Mouse (Mus musculus) naive thymus-derived CD4-positive, alpha-beta T cell, adult 2 months (primary cell): Measurements from ENCODE around the gene Jam3.
"Not testable (repeated sequence)": the region's sequence is repeated elsewhere in the genome, so short reads cannot be mapped to it uniquely, and the experiment has no call there.

Experiments used
- DNase-seq: peaks from one replicate; pipeline ENCODE4 v3.0.0-alpha.2; 2011; ENCODE audit warnings: low read depth

Gene Jam3

DNA sequence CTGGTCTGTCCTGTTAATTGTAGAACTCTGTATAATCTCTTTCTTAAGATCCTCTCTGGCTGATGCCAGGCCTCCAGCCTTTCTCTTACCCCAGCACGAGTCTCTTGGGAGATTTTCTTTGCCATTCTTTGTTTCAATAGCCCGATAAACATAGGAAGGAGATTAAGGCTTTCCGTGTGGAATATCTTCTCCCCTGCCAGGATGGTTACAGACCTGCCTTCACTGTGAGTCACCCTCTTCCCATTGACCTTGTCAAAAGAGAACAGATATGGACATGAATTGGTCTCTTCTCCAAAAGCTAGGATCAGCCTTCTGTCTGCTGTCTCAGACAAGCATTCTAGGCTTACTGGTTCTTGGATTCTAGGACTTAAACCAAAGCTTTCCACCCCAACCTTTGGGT is 15.5 kb upstream of the Jam3 start:
- DNase-seq, result no peak

DNA sequence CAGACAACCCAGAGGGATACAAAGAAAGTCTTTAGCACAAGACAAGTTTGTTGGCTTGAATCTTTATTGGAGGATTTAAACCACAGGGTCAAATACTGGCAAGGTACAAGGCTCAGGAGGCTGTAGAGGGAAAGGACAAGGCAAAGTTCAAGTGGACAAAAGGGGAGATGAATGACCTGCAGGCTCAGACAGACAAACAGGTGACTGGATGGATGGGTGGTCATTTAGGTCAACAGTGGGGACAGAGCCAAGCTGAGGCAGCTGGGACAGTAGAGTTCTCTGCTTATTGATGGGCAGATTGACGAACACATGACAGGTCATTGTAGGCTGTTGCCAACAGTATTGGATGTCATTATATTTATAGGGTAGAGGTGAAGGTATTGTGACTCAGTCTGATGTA is 11.8 kb upstream of the Jam3 start:
- DNase-seq, result no peak

DNA sequence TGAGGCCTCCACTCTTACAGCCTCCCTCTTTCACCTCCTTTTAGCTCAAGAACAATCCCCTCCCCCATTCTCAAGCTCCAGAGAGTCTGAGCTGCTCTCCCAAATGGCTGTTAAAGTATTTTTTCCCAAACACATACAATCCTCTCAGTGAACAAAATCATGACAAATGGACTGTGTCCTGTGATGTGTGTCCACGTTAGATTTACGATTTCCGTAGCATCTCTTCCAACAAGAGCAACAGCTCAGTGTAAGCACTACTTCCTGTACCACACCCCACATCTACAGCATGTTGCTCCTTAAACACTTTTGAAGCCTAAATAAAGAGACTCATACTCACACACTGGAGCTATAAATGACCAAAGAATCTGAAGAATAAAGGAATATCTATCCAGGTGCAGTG is 10.4 kb upstream of the Jam3 start:
- no peak for DNase-seq

DNA sequence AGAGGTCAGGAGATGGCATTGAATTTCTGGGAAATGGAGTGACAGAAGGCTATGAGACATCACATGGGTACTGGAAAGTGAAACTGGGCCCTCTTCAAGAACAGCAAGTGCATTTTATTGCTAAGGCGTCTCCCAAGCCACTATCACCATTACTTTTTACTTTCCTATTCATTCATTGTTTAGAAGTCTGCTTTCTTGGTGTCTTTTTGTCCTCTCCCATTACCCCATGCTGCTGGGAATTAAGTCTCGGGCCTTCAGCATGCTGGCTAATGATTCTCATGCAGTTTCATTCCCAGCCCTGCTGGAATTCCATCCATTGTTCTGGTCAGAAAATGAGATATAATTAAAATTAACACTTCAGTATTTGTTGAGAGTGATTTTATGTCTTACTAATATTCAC is 9.7 kb upstream of the Jam3 start:
- DNase-seq, result no peak

DNA sequence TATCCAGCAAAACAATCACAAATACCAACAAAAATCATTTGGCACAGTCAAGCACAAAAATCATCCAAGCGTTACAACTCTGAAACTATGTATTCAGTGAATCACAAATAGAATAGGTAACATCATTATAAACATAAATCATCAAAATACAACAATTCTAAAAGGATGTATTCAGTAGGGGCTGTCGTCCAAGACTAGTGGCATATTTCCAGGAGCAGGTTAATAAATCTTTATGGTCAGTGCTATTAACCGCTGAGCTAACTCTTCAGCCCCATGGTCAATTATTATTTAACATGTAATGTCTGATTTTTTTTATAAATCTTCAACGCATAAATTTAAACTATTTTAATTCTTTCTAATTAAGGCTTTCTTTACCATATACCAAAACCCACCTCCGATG is 8.4 kb upstream of the Jam3 start:
- DNase-seq, result not testable (repeated sequence)

DNA sequence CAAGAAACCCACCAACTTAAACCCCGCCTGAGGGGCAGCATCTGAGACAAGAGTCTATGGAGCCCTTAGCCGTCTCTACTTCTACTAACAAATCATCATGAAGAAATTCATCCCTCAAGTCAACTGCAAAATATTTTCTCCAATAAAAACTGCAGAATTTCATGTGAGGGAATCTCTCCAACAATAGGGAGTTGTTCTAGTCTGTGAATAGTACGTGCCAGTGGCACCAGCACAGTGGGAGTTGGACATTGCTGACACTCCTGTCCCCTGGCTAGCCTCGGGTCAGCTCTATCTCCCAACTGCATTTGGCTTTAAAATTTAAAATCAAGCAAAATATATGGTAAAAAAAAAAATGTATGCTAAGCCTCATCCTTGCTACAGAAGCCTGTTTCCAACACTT is 1.4 kb downstream of the Jam3 start:
- DNase-seq, result no peak

DNA sequence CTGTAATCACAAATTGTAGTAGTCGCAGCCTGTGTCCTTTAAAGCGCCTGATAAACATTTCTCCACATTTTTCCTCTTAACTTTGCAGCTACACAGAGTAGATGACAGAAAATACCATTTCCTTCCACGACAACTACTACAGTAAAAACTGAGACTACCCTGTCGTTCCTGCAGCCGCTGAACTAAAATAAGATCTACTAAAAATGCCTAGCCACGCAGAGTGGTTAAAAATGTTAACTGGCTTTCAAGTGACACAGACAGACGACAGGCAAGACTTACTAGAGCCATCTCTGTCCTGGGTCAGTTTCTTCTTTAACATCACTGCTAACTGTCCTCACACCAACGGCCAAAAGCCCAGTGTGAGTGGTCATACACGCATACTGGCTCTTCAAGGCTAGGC is 5.4 kb downstream of the Jam3 start:
- no peak for DNase-seq

DNA sequence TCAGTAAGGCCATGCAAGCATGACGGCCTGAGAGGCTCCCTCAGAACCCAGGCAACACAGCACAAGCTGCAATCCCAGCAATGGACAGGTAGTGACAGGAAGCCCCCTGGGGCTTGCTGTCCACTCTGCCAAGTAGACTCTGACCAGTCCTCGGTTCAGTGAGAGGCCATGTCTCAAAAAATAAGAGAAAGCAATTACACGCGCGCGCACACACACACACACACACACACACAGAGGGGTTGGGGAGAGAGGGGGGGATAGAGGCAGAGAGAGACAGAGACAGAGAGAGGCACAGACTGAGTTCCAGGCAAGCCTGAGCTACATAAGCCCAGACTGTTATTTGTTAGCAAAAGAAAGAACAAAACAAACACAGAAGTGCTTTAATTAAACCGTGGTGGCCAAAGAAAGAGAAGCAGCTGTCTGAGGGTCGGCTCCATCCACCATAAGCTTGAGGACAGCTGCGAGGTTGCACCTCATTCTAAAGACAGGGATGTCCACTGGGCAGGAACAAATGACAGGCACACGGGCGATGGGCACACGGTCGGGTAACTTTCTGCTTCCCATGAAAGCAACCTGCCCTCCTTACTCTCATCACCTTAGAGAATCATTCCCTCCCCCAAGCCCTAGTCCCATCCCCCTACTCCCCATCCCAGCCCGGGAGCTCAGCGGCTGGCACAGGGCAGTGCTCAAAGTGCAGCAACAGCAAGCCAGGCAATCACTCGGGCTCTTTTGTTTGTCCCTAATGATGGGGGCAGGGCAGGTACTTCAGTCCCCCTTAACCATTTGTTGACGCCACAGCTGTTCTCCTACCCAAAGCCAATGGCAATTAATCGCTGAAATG is 6.4 kb downstream of the Jam3 start:
- DNase-seq, result no peak

DNA sequence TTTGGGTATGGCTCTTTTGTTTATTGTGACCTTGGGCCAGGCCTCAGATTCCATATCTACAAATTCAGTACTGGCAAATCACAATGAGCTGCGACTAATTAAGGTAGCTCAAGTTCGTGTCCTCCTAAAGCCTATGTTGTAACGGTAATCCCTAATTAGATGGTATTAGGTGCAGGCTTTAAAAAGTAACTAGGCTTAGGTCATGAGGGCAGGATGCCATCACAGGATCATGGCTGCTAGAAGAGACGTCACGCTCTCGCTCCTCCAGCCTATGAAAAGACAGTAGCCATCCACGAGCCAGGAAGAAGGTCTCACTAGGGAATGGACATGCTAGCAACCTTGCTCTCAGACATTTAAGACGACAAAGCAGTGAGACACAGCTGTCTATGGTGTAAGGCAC is 7.3 kb downstream of the Jam3 start:
- no peak for DNase-seq

DNA sequence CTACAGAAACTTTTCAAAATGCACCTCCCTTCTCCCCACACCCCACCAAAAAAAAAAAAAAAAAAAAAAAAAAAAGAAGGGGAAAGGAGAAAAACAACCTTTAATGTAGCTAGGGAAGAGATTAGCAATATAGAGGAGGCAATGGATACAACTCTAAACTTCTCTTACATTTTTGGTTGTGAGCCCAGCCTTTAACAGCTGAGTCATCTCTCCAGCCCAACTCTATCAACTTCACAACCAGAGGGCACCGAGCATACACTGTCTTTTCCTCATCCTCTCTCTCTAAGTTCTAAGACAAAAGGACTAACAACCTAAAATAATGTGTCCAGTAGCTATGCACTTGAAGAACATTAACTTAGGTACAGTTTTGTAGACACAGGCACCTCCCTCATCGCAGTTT is 8.4 kb downstream of the Jam3 start:
- no peak for DNase-seq

DNA sequence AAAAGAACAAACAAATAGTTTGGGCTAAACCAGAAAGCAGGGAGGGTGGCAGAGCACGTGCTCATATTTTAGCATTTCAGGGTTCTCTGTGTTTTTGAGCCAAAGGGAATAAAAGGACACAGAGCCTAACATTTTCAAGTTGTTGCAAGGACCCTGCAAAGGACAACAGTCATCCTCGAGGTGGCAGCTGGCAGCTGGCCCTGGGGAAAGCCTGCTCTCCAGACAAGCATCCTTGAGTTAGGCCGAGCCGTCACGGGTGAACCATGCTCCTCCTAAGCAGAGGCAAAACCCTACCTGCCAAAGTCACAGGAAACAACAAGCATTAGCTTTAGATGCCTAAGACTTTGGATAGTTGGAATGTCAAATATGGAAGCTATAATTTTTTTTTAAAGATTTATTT is 10.2 kb downstream of the Jam3 start:
- DNase-seq, result no peak

DNA sequence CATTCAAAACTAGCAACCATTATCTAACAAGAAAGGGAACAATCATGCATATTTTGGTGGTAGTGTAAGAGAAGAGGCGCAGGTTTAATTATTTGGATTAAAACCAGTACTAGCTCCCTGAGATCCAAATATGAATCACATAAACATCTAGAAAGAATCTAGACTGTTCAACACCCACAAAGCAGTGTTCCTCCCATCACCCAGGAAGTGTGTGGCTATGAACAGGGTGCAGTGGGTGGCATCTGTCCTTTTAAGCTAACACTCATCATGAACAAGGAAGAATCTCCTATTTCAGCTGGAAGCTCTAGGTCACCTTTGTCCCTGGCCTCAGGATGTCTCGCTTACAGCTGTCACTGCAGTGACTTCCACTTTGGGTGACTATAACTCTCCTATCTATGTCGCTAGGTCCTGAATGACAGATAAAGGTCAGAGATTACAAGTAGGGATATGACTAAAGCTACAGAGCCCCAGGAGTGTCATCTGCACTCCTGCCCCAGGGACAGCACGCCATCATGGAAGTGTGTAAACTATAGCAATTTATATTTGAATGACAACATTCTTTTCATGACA is 10.9 kb downstream of the Jam3 start:
- no peak for DNase-seq

DNA sequence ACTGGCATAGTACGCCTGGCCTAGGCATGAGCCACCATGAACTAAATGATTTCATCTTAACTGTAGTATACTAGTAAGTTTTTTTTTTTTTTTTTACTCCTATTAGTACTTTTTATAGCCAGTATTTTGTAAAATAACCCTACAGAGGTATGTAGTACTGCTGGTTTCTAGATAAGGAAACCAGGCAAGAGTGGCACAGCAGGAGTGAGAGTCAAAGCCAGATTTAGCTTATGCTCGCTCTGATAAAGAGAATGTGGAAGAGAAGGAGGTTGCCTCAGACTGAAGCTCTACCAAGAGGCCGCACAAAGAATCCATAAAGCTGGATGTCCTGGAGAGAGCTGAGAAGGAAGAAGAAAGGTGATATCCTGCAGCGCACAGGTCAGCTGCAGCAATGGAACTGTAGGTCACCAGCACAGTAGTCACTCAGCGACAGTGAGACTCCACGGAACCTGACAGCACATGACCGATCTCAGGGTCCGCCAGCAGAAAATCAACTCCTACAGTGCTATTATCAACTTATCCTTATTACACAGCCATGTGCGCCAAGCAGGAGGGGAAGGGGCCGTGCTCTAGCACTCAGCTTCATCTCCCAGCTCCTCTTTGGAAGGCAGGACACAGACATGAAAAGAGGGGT is 14.7 kb downstream of the Jam3 start:
- DNase-seq, result no peak

DNA sequence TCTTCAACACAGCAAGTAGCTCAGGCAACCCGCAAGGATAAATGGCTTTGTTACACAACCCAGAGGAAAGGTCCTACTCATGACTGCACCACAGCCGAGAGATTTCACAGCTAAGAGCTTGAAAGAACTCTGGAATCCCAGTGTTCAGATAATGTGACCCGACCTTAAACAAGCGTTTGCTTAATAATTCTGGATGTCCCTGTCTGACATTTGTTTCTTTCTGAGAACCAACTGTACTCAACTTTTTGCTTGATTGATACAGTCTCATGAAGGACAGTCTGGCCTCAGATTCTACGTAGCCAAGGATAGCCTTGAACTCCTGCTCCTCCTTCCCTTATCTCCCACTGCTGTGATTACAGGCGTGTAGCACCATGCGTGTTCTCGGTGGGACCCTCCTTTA is 18.6 kb downstream of the Jam3 start:
- DNase-seq, result no peak

DNA sequence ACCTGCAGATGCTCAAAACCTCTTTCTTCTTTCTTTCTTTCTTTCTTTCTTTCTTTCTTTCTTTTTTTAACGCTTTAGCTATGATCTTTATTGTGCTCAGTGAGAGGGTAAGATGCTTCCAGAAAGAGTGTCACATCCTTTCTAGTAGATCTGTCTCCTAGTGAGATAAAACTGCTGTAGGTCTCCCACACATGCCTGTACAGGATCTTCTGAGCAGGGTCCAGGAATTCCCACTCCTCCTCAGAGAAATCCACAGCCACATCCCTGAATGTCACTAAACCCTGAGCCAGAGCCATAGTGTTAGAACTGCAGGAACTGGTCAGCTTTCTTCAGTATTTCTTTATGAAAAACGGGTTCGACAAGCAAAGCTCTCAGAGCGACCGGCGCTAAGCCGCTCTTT is 19.8 kb downstream of the Jam3 start:
- DNase-seq, result no peak

DNA sequence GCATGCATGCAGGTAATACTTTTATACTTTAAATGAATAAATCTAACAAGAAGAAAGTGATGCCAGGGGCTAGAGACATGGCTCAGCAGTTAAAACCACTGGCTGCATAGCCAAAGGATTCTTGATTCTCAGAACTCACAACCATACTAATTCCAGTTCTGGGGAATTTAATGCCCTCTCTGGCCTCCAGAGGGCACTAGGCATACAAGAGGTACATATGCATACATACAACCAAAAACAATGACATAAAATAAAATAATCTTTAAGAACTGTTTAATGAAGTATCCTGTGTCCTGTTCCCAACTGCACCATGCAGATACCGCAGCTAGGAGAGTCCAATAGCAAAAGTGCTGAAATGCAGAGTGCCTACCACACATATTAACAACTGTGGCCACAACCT is 20.8 kb downstream of the Jam3 start:
- DNase-seq, result no peak

DNA sequence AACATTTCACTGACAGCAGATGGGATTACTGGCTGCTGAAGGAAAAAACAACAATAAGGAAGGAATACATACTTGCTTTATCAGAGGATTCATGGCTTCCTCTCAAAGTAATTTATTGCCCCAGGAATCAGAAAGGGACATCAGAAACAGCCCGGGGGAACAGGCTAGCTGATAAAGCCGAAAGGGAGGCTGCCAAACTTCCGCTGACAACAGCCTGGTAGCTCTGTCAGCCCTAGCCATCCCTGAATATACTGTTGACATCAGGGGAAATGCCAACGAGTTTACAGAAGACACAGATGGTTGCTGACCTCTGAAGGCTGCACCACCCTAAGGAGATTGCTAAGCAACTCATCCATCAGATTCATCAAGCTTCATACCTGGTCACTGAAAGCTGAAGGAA is 26.6 kb downstream of the Jam3 start:
- no peak for DNase-seq

DNA sequence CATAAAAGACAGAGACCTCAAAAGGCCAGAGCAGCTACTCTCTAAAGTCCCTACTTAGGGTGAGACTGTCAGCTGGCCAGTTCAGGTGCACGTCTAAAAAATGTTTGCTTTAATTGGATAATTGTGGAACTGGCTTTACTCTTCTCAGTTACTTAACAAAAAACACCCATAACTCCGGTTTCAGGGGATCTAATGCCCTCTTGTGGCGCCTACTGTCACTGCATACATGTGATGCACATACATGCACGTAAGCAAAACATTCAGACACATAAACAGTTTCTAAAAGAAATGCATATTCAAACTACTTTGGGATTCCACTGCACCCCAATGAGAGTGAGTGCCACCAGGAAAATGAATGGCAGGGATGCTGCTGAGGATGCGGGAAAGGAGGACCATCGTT is 28.7 kb downstream of the Jam3 start:
- no peak for DNase-seq

DNA sequence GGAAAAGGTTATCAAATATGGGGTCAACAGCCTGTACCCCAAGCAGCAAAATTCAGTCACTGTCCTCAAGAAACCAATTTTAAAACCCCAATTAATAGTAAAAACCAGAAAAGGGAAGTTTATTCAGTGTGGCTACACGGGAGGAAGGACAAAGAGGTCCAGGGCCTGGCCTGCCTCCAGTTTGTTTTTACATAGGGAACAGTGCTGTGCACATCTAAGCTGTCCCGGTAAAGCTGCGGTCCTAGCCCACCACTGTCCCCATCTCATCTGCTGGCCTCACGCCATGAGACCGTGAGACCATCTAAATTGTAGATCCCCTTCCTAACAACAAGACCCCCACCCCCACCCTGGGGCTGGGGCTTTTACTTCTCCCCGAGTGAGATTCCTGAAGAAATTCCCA is 29.8 kb downstream of the Jam3 start:
- no peak for DNase-seq

DNA sequence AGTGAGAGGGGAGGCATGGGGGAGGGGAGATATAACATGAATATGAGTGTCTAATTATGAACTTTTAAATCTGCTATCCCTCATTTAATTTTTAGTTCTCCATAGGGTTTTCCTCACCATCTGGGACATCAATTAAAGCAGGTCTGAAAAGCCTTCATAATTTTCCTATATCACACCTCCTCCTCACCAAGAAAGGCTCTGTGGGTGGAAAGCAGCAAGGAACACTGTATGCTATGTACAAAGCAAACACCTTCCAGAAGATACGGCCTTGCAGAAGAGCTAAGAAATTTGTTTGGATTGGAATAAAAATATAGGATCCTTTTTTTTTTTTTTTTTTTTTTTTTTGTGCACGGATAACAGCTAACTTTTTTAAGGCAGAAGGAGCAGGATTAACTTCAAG is 31.3 kb downstream of the Jam3 start:
- DNase-seq, result no peak

DNA sequence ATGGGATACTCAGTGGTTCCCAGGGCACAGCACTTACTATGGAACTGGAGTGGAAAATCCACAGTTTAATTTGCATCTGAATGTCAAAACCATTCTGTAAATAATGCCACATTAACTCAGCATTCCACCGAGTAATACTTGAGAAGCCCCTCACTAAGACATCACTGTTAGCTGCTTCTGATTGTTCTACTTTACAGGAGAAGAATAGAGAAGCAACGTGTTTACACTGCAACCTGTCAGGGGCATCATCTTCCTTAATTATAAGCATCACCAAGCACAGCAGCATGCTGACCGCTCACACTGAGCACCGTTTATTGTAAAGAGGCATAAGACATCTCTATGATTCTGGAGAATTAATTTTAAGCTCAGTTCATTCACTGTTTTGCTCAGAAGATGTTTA is 32.3 kb downstream of the Jam3 start:
- no peak for DNase-seq

DNA sequence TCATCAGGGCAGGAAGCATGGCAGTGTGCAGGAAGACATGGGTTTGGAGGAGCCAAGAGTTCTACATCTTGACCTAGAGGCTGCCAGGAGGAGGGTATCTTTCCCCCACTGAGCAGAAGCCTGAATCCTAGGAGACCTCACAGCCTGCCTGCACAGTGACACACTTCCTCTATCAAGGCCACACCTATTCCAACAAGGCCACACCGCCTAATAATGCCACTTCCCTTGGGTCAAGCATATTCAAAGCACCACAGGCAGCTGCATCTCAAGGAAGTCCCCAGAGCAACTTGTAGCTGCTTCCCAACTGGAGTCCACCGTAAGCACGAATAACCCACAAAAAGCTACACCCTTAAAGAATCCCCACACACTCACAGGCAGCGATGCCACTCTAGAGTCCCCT is 33.1 kb downstream of the Jam3 start:
- DNase-seq, result no peak

DNA sequence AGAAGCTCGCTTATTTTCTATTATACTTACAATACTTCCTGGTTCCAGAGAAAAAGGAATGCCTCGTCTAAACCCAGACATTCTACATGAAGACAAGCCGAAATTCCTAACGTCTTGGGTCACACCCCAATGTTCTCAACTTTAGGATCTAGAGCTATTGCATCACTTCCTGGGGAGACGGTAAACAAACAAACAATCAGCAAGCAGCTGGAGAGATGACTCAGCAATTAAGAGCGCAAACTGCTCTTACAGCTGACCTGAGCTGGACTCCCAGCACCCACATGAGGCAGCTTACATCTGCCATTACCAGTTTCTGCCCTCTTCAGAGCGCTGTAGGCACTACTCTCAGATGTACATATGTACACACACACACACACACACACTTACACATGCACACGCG is 34.0 kb downstream of the Jam3 start:
- DNase-seq, result no peak

DNA sequence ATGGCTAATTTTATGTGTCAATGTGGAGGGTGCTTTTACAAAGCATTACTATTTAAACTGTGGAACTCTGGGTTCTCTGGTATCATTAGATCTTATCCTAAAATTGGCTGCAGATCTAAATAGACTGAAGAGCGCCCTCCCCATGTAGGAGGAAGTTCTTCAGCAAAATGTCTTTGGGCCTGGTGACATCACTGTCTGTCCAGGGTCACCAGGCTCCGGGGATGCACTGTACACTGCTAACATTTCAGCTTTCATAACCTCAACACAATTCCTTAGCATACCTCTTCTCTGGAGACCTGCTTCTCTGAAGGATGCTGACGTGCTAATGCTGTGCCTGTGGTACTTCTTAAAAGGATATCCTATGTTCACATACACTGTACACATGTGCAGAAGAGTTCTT is 43.5 kb downstream of the Jam3 start:
- no peak for DNase-seq
